Mouse (Mus musculus) T-cell, adult 66 days (primary cell): ENCODE data around the gene Rex1bd. TPM values are rescaled to one million over a fixed set of nuclear protein-coding genes. Genes with fewer than 3 reads are reported as not detected.

Experiments
- total RNA-seq, 2 experiments: library from RNA; stranded (reverse); gene quantifications; 3 replicates in 1 of 2; 4 replicates in 1 of 2; pipeline ENCODE4 v1.2.4; 2023

Gene Rex1bd
- 10 to 100 TPM; 64.4 to 64.7 TPM for total RNA-seq

GRCm38 (mm10) chr8:70506328-70507026 is at the start of gene Rex1bd:
Gene Rex1bd, minus strand, starts transcription at chr8:70506752.

GRCm38 (mm10) chr8:70539077-70539813 is 32.7 kb upstream of the Rex1bd start, which contains the start of gene Ell:
Gene Ell, plus strand, starts transcription at chr8:70539457.

GRCm38 (mm10) chr8:70527512-70528181 is 21.1 kb upstream of the Rex1bd start, which contains the start of the genes Fkbp8 and Kxd1:
Gene Fkbp8, plus strand, starts transcription at chr8:70527724.
Gene Kxd1, minus strand, starts transcription at chr8:70527956.

GRCm38 (mm10) chr8:70510228-70510915 is 3.8 kb upstream of the Rex1bd start, which contains the start of gene Uba52:
Gene Uba52, minus strand, starts transcription at chr8:70510801.

DNA sequence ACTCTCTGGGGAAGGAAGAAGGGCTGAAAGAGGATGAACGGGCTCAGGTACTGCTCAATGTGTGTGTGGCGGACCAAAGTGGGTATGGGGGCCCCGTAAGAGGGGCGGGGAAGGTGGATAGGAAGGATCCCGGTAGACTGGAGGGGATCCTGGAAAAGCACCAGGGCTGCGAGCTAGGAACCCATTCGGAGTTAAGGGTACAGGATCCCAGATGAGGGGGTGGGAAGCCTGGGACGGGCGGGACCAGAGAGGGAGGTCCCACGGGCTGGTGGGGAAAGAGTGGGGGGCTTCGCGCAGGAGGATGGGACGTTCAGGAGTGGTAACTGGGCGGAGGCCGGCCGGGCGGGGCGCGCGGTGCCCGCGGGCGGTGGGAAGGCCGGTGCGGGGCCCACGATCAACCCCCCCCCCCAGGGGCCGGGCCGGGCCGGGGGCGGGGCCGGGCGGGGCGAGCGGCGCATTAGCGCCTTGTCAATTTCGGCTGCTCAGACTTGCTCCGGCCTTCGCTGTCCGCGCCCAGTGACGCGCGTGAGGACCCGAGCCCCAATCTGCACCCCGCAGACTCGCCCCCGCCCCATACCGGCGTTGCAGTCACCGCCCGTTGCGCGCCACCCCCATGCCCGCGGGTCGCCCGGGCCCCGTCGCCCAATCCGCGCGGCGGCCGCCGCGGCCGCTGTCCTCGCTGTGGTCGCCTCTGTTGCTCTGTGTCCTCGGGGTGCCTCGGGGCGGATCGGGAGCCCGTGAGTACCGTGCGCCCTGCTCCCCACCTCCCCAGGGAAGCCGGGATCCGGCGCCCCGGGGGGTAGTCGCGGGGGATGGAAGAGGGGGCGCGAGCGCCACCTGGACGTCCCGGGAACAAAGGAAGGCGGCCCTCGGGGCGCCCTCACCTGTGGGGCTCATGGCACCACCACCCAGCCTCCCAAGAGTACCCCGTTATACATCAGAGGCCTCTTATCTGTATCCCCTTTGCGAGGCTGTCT is 13.6 kb downstream of the Rex1bd start, which contains the start of gene Crlf1:
Crlf1 (plus strand) TSS at position 495 of the 977 bp plus-strand sequence.

DNA sequence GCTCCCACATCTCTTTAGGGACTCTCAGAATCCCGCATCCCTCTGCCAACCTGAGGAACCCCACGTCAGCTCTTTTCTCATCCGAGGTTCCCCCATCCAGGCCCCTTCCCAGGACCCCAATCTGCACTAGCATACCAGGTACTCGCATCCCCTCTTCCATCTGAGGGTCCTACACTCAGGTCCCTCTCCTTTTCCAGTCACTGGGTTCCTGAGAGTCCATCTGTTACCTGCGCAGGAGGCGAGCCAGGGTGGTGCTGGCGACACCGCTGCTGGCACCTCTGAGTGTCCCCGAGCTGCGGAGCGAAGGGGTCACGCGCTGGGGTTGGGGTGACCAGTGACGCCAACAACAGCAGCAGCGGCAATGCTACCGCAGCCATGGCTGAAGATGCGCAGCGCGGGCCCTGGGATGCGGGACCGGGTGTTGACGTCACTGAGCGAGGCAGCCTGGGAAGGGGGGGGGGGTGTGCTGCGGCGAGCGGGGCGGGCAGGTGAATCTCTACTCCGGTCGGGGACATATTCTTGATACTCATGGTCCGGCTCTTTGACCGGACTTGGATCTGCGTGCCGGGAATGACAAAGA is 19.5 kb downstream of the Rex1bd start, which contains the start of gene Tmem59l:
Tmem59l (minus strand) TSS at position 418 of the 580 bp plus-strand sequence.

DNA sequence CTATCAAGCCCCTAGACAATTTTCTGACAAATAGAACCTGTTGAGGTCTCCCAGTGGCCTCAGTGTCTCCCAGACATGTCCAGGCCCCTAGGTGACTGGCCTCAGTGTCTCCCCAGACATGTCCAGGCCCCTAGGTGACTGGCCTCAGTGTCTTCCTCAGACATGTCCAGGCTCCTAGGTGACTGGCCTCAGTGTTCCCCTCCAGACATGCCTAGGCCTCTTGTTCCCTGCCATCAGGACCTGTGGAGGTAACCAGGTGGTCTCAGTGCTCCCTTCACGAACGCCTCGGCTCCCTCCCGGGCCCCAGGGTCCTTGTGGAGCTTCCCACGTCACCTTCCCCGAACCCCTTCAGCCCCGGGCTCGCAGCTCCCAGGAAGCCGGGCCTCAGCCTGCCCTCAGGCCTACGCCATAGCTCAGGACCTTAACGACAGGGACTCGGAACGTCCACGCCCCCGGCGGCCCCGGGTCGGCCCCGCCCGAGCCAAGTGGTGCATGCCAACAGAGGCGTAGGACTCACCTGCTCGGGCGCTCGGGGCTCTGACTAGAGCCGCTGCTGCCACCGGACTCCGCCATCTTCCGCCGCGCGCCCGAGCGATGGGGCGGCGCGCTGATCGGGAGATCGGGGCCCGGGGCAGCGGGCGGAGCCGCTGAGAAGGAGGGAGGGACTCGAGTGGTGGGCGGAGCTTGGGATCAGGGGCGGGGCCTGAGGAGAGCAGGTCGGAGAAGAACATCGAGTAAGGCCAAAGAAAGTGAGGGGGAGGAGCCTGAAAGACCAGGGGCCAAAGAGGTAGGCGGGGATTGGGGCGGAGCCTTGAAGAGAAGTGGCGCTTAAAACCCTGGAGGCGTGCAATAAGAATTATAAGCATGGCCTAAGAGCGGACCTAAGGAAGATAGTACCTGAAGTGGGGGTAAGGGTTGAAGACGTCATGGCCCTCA is 30.0 kb downstream of the Rex1bd start, which contains the start of gene Klhl26:
Klhl26 (minus strand) TSS at position 636 of the 936 bp plus-strand sequence.

Other genes with a start within 250 kb of the Rex1bd start
- 1 to 10 TPM; 3.7 to 5.4 TPM for gene Homer3, start 223.9 kb downstream of the Rex1bd start, total RNA-seq
- gene Ddx49, start 204.3 kb downstream of the Rex1bd start, total RNA-seq = 100 to 1,000 TPM in 1 of 2 experiments, 10 to 100 TPM in 1; 94.8 to 103 TPM
- 100 to 1,000 TPM; 113 to 144 TPM for gene Cope, start 204.2 kb downstream of the Rex1bd start, total RNA-seq
- not detected for gene Cers1, start 191.0 kb downstream of the Rex1bd start, total RNA-seq
- not detected for gene Gdf1, start 176.9 kb downstream of the Rex1bd start, total RNA-seq
- gene Upf1, start 153.5 kb downstream of the Rex1bd start, total RNA-seq = 10 to 100 TPM; 81.4 to 87.5 TPM
- 1 to 10 TPM; 1.0 to 1.7 TPM for gene Comp, start 133.2 kb downstream of the Rex1bd start, total RNA-seq
- gene Crtc1, start 67.2 kb downstream of the Rex1bd start, total RNA-seq = 10 to 100 TPM; 22.0 to 24.7 TPM
- gene Klhl26, start 29.8 kb downstream of the Rex1bd start, total RNA-seq = 10 to 100 TPM in 1 of 2 experiments, 1 to 10 TPM in 1; 9.8 to 10.7 TPM
- not detected for gene Tmem59l, start 19.4 kb downstream of the Rex1bd start, total RNA-seq
- not detected for gene Crlf1, start 13.6 kb downstream of the Rex1bd start, total RNA-seq
- gene Uba52, start 4.0 kb upstream of the Rex1bd start, total RNA-seq = 1,000 to 10,000 TPM; 3,558 to 3,776 TPM
- gene Fkbp8, start 21.0 kb upstream of the Rex1bd start, total RNA-seq = 100 to 1,000 TPM; 257 to 281 TPM
- 10 to 100 TPM; 57.3 to 61.1 TPM for gene Kxd1, start 21.2 kb upstream of the Rex1bd start, total RNA-seq
- 10 to 100 TPM; 27.8 to 29.0 TPM for gene Ell, start 32.7 kb upstream of the Rex1bd start, total RNA-seq
- gene Isyna1, start 87.6 kb upstream of the Rex1bd start, total RNA-seq = 10 to 100 TPM; 76.4 to 85.3 TPM
- 100 to 1,000 TPM in 1 of 2 experiments, 10 to 100 TPM in 1; 93.5 to 116 TPM for gene Ssbp4, start 102.1 kb upstream of the Rex1bd start, total RNA-seq
- gene Lrrc25, start 109.4 kb upstream of the Rex1bd start, total RNA-seq = 1 to 10 TPM in 1 of 2 experiments, under 1 TPM in 1; 0.98 to 1.3 TPM
- gene Gdf15, start 125.7 kb upstream of the Rex1bd start, total RNA-seq = not detected
- gene Pgpep1, start 153.6 kb upstream of the Rex1bd start, total RNA-seq = 1 to 10 TPM; 2.6 to 3.7 TPM
- gene Lsm4, start 166.5 kb upstream of the Rex1bd start, total RNA-seq = 100 to 1,000 TPM; 133 to 142 TPM
- 100 to 1,000 TPM; 758 to 827 TPM for gene Jund, start 192.2 kb upstream of the Rex1bd start, total RNA-seq
- 1 to 10 TPM; 3.7 to 7.6 TPM for gene Iqcn, start 196.7 kb upstream of the Rex1bd start, total RNA-seq
- not detected for gene Gm3336, start 211.8 kb upstream of the Rex1bd start, total RNA-seq
- gene Pde4c, start 217.0 kb upstream of the Rex1bd start, total RNA-seq = under 1 TPM; 0.32 to 0.47 TPM
- 1 to 10 TPM; 6.0 to 6.4 TPM for gene Rab3a, start 247.9 kb upstream of the Rex1bd start, total RNA-seq